In genomic region chr4:137367275-137368088, GRCm38 (mm10) we compare ENCODE assay signal across 9 mouse cellular contexts. TPM values are rescaled to one million over a fixed set of nuclear protein-coding genes. Genes with fewer than 3 reads are reported as not detected.
DNase-seq lines count a peak whose midpoint lies in the region; ATAC-seq and TF ChIP-seq lines count a peak whose summit lies in the region.
"Had no signal": no experiment of that assay in that cellular context is flagged by ENCODE, and none has a peak within 500 bp of the region (broad histone marks: within the 10 kb centered on the region; RNA-seq: fewer than 3 reads in every experiment).

No protein-coding gene starts in this region.

- H3K9ac ChIP-seq in heart, embryonic 14.5 days (ENCODE audit: low read length), result no peak overlapping the region
- H3K9ac ChIP-seq in limb, embryonic 14.5 days (ENCODE audit: low read depth, low read length, severe bottlenecking), result no peak overlapping the region; the same call in 1 of the 2 replicates
- H3K9ac ChIP-seq: midbrain, embryonic 12.5 days had no signal

- intact Hi-C loops in gastrocnemius, adult 2 months (cut with DNase I), result no loop called here

- peak overlapping the region; percentile 82 for H3K27ac ChIP-seq in gastrocnemius, adult 2 months
- H3K27ac ChIP-seq in heart, embryonic 14.5 days (replicated peaks in 1 of 2; ENCODE audit: control insufficient read depth in 1 of 2, insufficient read depth in 1 of 2, low read depth in 2 of 2, low read length in 2 of 2), result peak overlapping the region; percentile 62 to 64
- 0 out of 2 replicates have a peak overlapping the region, but pooled peaks have one; percentile 10 for H3K27ac ChIP-seq in limb, embryonic 14.5 days (replicated peaks; ENCODE audit: low read depth, low read length)
- H3K27ac ChIP-seq: midbrain, embryonic 12.5 days had no signal

- H3K4me3 ChIP-seq in gastrocnemius, adult 2 months, result peak overlapping the region; percentile 45
- H3K4me3 ChIP-seq in heart, embryonic 14.5 days (ENCODE audit: control insufficient read depth in 1 of 2, insufficient read depth in 1 of 2, low read depth in 1 of 2, low read length in 2 of 2), result no peak overlapping the region
- no peak overlapping the region for H3K4me3 ChIP-seq in limb, embryonic 14.5 days (replicated peaks; ENCODE audit: low read length)
- H3K4me3 ChIP-seq: midbrain, embryonic 12.5 days had no signal

- no peak for TF ChIP-seq POLR2A in limb, embryonic 14.5 days (IDR thresholded peaks at IDR 0.05; ENCODE audit: borderline replicate concordance, extremely low read depth, insufficient read depth, insufficient read length)

- H3K4me1 ChIP-seq in heart, embryonic 14.5 days (ENCODE audit: control insufficient read depth in 2 of 2, insufficient read depth in 2 of 2, low read length in 2 of 2), result peaks cover 15 to 26% of the 10 kb centered on the region in 2 experiments
- H3K4me1 ChIP-seq in limb, embryonic 14.5 days (ENCODE audit: control insufficient read depth, insufficient read depth, low read length), result peaks cover 11% of the 10 kb centered on the region

- H3K9me3 ChIP-seq in heart, embryonic 14.5 days (ENCODE audit: control insufficient read depth, low read length), result no peaks in the 10 kb centered on the region
- H3K9me3 ChIP-seq in limb, embryonic 14.5 days (ENCODE audit: control insufficient read depth, low read length), result no peaks in the 10 kb centered on the region
- H3K9me3 ChIP-seq: midbrain, embryonic 12.5 days had no signal

- H3K36me3 ChIP-seq in heart, embryonic 14.5 days (ENCODE audit: control insufficient read depth, insufficient read depth, low read length), result no peaks in the 10 kb centered on the region
- H3K36me3 ChIP-seq in limb, embryonic 14.5 days (ENCODE audit: control insufficient read depth, insufficient read depth, low read length), result no peaks in the 10 kb centered on the region
- H3K36me3 ChIP-seq: midbrain, embryonic 12.5 days had no signal

- peak; percentile 57 for DNase-seq in gastrocnemius, adult 2 months
- no peak for DNase-seq in gastrocnemius, postnatal 4 days (ENCODE audit: low spot score in 2 of 2)
- DNase-seq in NIH3T3 (ENCODE audit: low read depth), result peak; percentile 57
- no peak for DNase-seq in limb, embryonic 14.5 days (ENCODE audit: low spot score)
- DNase-seq in skeletal muscle tissue, adult 2 months (ENCODE audit: low read depth, low spot score), result peak; percentile 78
- DNase-seq in frontal cortex, adult 2 months (ENCODE audit: extremely low spot score in 1 of 2, low spot score in 1 of 2), result no peak
- no peak for DNase-seq in urinary bladder, postnatal 25 days (ENCODE audit: low spot score)

- no peak for TF ChIP-seq CTCF in gastrocnemius, adult 2 months (IDR thresholded peaks at IDR 0.05)

- ATAC-seq in heart, embryonic 14.5 days (ENCODE audit: insufficient number of reproducible peaks, insufficient read depth, low FRiP score, low read depth), result 0 out of 2 replicates have a peak, but pooled peaks have one; percentile 17
- no peak for ATAC-seq in limb, embryonic 14.5 days (ENCODE audit: low FRiP score, low read depth)

- 29% methylated on average over 5 of the region's 5 CpGs for WGBS in heart, embryonic 14.5 days
- WGBS in limb, embryonic 14.5 days, result 43% methylated on average over 5 of the region's 5 CpGs

- no peaks in the 10 kb centered on the region for H3K27me3 ChIP-seq in heart, embryonic 14.5 days (ENCODE audit: control insufficient read depth, insufficient read depth, low read length)
- no peaks in the 10 kb centered on the region for H3K27me3 ChIP-seq in limb, embryonic 14.5 days (ENCODE audit: control insufficient read depth, insufficient read depth, low read length)

- H3K4me2 ChIP-seq in heart, embryonic 14.5 days (ENCODE audit: low read length), result peak overlapping the region; percentile 21; the same call in 1 of the 2 replicates
- no peak overlapping the region for H3K4me2 ChIP-seq in limb, embryonic 14.5 days (replicated peaks; ENCODE audit: low read depth, low read length, severe bottlenecking)
- H3K4me2 ChIP-seq: midbrain, embryonic 12.5 days had no signal

RNA-seq across cellular contexts. Expression of gene Cdc42, which starts 10.0 kb away (rescaled TPM):
- 100 to 1,000 TPM; 169 to 187 TPM for total RNA-seq in gastrocnemius, adult 2 months (2021)
- 100 to 1,000 TPM; 298 to 314 TPM for total RNA-seq in gastrocnemius, postnatal 4 days (2021)
- polyA plus RNA-seq in heart, embryonic 14.5 days (2014; fragmentation: Nextera tagmentation; extraction: Ambion mirVana), result 515 and 529 TPM in 2 replicates
- polyA plus RNA-seq in limb, embryonic 14.5 days (2012; rRNA removed), result 300 and 342 TPM in 2 replicates
- 720 and 741 TPM in 2 replicates for polyA plus RNA-seq in limb, embryonic 14.5 days (2014; fragmentation: Nextera tagmentation; extraction: Ambion mirVana)
- polyA plus RNA-seq in frontal cortex, adult 2 months (2012; rRNA removed), result 419 and 422 TPM in 2 replicates

RNA-seq across cellular contexts. Expression of gene Cela3a, which starts 42.1 kb away (rescaled TPM):
- total RNA-seq in gastrocnemius, adult 2 months (2021), result not detected
- under 1 TPM in 1 of 2 experiments, not detected in 1; 0.34 TPM for total RNA-seq in gastrocnemius, postnatal 4 days (2021)
- not detected in 2 replicates for polyA plus RNA-seq in heart, embryonic 14.5 days (2014; fragmentation: Nextera tagmentation; extraction: Ambion mirVana)
- polyA plus RNA-seq in limb, embryonic 14.5 days (2012; rRNA removed), result not detected in 2 replicates
- polyA plus RNA-seq in limb, embryonic 14.5 days (2014; fragmentation: Nextera tagmentation; extraction: Ambion mirVana), result not detected in 2 replicates
- polyA plus RNA-seq in frontal cortex, adult 2 months (2012; rRNA removed), result not detected in 2 replicates
- polyA plus RNA-seq: midbrain, embryonic 12.5 days had no signal

Comparison
In these comparisons a context has a peak if more than half of its experiments do, and no peak if none do; other contexts are left out.
1. DNase-seq: peak in gastrocnemius, adult 2 months (single experiment), NIH3T3 (single experiment) and skeletal muscle tissue, adult 2 months (single experiment); none in gastrocnemius, postnatal 4 days (0 of 2), limb, embryonic 14.5 days (single experiment), frontal cortex, adult 2 months (0 of 2) and urinary bladder, postnatal 25 days (single experiment).
2. H3K27ac ChIP-seq: peak in every context shown above with its lines; median percentile 82 in gastrocnemius, adult 2 months; 63 in heart, embryonic 14.5 days; 10 in limb, embryonic 14.5 days.